Mouse (Mus musculus) bone marrow macrophage, adult 2 months (primary cell): ENCODE measurements around the gene Usp3.

ENCODE experiments used
- CTCF ChIP-seq: IDR thresholded peaks from 2 replicates; pipeline ENCODE4 v1.5.1; 2012; ENCODE audit warnings: low read depth, mild to moderate bottlenecking, low read length, moderate library complexity
- POLR2A ChIP-seq: IDR thresholded peaks from 2 replicates; pipeline ENCODE4 v1.6.1; 2012; ENCODE audit warnings: mild to moderate bottlenecking, low read depth, low read length, borderline replicate concordance

GRCm38 (mm10) chr9:66613667-66614066 is 20.7 kb upstream of the Usp3 start:
- TF ChIP-seq CTCF: no peak
- TF ChIP-seq POLR2A: no peak
